Mouse (Mus musculus): ENCODE measurements around the gene Naalad2.
"Not testable (repeated sequence)": the region's sequence is repeated elsewhere in the genome, so short reads cannot be mapped to it uniquely, and the experiment has no call there.

Naalad2 gene

GRCm38 (mm10) chr9:18402895-18403294 lies at the start of gene Naalad2:
Gene Naalad2 (minus strand): TSS chr9:18402995.
- DNase-seq (ENCODE audit: low spot score in 2 of 2), result not testable (repeated sequence)

DNA sequence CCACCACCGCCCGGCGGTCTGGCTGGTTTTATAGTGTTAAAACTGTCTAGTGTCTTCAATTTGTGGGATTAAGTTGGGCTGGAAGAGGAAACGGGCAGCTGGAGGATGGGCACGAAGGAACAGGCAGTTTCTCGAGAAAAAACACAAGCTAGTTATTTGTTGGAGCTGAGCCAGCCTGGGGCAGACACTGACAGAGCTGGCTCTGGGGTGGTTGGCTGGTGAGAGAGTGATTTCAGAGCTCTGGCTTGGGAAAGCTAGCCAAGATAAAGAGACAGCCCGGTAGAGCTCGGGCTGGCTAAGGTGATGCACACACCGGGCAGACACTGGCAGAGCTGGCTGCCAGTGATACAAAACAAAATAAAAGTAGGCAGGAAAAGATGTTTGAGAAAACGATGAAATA lies 28.9 kb upstream of the Naalad2 start:
- no peak for DNase-seq (ENCODE audit: low spot score in 2 of 2)

- DNase-seq (ENCODE audit: low spot score in 2 of 2), result no peak
Measured at GRCm38 (mm10) chr9:18430354-18430753, 27.6 kb upstream of the Naalad2 start, which contains the start of gene Mbd3l2. Gene Mbd3l2 (plus strand): TSS chr9:18430654.

- not testable (repeated sequence) for DNase-seq (ENCODE audit: low spot score in 2 of 2)
Measured at GRCm38 (mm10) chr9:18412371-18412770, 9.6 kb upstream of the Naalad2 start.

- DNase-seq (ENCODE audit: low spot score in 2 of 2), result no peak
Measured at GRCm38 (mm10) chr9:18404118-18404517, 1.3 kb upstream of the Naalad2 start, which contains the start of gene Ubtfl1. Gene Ubtfl1 (plus strand): TSS chr9:18404418.

GRCm38 (mm10) chr9:18399629-18400028 lies 3.2 kb downstream of the Naalad2 start:
- DNase-seq (ENCODE audit: low spot score in 2 of 2), result no peak

- no peak for DNase-seq (ENCODE audit: low spot score in 2 of 2)
Measured at GRCm38 (mm10) chr9:18385782-18386181, 17.0 kb downstream of the Naalad2 start.

DNA sequence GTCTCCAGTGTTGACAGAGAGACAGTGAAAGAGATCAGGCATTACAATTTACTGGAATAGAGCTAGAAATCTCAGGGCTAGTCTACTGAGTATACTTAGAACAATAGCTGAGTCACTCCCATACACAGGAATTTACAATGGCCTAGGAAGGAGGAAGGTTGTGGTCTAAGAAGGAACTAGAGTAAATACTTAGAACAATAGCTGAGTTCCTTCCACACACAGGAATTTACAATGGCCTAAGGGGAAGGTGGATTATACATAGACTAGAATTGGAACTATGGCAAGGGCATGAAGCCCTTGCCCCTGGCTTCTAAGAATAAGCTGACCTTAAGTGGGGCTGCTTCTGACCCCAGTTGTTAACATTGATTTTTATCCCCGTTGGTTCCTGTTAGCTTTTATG lies 29.8 kb downstream of the Naalad2 start:
- DNase-seq (ENCODE audit: low spot score in 2 of 2), result not testable (repeated sequence)

DNA sequence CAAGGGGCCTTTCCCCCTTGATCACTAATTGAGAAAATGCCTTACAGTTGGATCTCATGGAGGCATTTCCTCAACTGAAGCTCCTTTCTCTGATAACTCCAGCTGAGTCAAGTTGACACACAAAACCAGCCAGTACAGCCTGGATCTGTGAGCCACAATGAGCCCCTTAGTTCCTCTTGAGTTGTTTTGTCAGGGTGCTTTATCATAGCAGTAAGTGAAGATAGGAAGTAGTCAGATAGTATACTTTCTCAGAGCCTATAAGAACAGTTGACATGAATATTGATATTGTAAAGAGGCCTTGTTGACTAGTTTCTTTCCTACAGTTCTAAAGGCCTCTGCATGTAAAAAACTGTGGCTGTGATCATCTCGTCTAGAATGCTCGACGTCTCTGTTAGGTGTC lies 82.8 kb downstream of the Naalad2 start:
- DNase-seq (ENCODE audit: low spot score in 2 of 2), result no peak

DNA sequence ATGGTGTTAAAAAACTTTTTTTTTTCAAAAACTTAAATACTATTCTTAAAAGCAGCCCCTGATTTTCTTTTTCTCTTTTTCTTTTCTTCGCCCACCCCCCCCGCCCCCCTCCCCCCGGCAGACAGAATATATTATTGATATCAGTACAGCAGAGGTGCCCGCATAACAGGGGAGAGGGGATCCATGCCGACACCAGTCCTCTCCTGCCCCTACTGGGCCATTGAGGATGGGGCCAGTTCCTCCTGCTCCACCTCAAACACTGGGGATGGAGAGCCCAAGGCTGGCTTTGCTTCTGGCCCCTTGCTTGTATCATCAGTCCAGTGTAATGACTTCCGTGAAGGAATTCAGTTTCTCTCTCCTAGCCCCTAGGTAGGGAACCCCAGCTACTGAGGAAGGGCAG lies 104.5 kb downstream of the Naalad2 start:
- no peak for DNase-seq (ENCODE audit: low spot score in 2 of 2)

- DNase-seq (ENCODE audit: low spot score in 2 of 2), result no peak
Measured at GRCm38 (mm10) chr9:18293026-18293781, 109.6 kb downstream of the Naalad2 start.

- no peak for DNase-seq (ENCODE audit: low spot score in 2 of 2)
Measured at GRCm38 (mm10) chr9:18292443-18292922, 110.3 kb downstream of the Naalad2 start.

DNA sequence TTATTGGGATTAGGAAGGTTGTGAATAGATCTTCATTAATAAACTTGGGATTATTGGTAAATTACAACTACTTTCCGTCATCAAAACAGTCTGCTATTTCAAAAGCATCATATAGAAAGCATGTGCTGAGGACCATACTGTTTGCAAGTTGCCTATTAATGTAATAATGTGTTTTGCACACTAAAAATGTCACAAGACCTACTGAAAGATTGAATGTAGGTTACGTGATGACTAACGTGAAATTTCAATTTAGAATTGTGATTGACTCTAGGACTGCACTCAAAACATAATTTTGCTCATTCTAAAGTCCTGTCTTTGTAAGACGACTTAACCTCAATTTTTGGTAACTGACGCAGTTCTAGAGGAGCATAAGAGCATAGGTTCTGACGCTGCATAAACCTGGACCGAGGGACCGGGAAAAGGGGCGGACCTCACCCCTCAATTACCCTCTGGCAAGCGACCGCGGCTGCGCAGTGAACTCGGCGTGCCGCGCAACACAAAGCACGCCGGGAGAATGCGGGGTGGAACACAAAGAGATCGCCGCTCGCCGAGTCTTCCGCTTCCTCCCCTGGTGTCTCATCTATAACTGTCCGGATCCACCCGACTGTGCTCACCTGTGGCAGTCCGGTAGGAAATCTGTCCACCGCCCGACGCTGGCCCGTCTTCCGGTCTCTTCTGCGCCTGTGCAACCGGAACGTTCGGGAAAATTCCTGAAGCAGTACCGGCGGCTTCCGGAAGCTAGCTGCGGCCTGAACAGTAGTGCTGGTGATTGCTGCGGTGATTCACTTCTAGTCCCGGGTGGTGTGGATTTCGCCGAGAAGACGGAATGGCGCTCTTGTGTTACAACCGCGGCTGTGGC lies 111.0 kb downstream of the Naalad2 start, which contains the start of gene Chordc1:
Chordc1 (plus strand) TSS at position 555 of the 859 bp plus-strand sequence.
- DNase-seq (ENCODE audit: low spot score in 2 of 2), result peak; percentile 88 to 94

- not testable (repeated sequence) for DNase-seq (ENCODE audit: low spot score in 2 of 2)
Measured at GRCm38 (mm10) chr9:18278693-18279092, 124.1 kb downstream of the Naalad2 start.

GRCm38 (mm10) chr9:18277497-18277896 lies 125.3 kb downstream of the Naalad2 start:
- DNase-seq (ENCODE audit: low spot score in 2 of 2), result no peak

- no peak for DNase-seq (ENCODE audit: low spot score in 2 of 2)
Measured at GRCm38 (mm10) chr9:18276844-18277243, 126.0 kb downstream of the Naalad2 start.

DNA sequence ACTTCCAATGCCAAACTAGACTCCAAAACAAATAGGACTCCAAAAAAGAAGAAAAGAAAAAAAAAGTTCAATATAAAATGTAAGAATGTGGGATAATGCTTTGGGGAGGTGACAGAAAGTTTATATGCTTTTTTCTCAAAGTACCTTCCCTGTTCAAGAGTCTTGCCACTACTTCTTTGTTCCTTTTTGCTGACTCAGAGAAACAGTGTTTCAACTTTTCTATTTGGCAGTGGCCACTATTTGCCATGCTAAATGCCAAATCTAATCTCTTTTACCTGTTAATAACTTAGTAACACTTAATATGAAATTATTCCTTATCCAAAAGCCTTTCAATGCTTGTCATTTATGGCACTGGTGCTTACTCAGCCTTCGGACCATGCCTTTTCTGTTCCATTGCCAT lies 126.9 kb downstream of the Naalad2 start:
- no peak for DNase-seq (ENCODE audit: low spot score in 2 of 2)

Data from urinary bladder, adult 18-20 months (tissue).